Mouse (Mus musculus) limb, embryonic 11.5 days (tissue): ENCODE data around the gene Fbxo41. TPM values are rescaled to one million over a fixed set of nuclear protein-coding genes. Genes with fewer than 3 reads are reported as not detected.

Experiments used
- ATAC-seq: fragments of 200-750 bp; cut with Nextera tagmentation; 2 replicates; pipeline ENCODE4 v1.8.0; 2017; ENCODE audit warnings: low read depth; ENCODE audit not compliant: insufficient number of reproducible peaks, low FRiP score, low TSS enrichment
- DNase-seq: peaks from one replicate; pipeline ENCODE4 v3.0.0-alpha.2; 2015; ENCODE audit warnings: low spot score
- H3K27ac ChIP-seq: fragments of 300-500 bp; sonication (generic); replicated peaks from 2 replicates; pipeline ENCODE4 v1.5.1; 2014; ENCODE audit warnings: low read depth, mild to moderate bottlenecking, low read length
- H3K27me3 ChIP-seq: fragments of 300-500 bp; sonication (generic); 2 replicates; pipeline ENCODE4 v1.6.1; 2014; ENCODE audit warnings: mild to moderate bottlenecking, low read length, mixed read lengths; ENCODE audit not compliant: control insufficient read depth, insufficient read depth
- H3K36me3 ChIP-seq: fragments of 300-500 bp; sonication (generic); 2 replicates; pipeline ENCODE4 v1.6.1; 2014; ENCODE audit warnings: mild to moderate bottlenecking, low read length, moderate library complexity, mixed read lengths; ENCODE audit not compliant: control insufficient read depth, insufficient read depth
- H3K4me1 ChIP-seq: fragments of 300-500 bp; sonication (generic); 2 replicates; pipeline ENCODE4 v1.6.1; 2014; ENCODE audit warnings: low read length, mixed read lengths; ENCODE audit not compliant: control insufficient read depth, insufficient read depth
- H3K4me2 ChIP-seq: fragments of 300-500 bp; sonication (generic); 2 replicates; pipeline ENCODE4 v1.6.1; 2014; ENCODE audit warnings: low read depth, mild to moderate bottlenecking, moderate library complexity; ENCODE audit not compliant: severe bottlenecking
- H3K4me3 ChIP-seq: fragments of 300-500 bp; sonication (generic); 2 replicates; pipeline ENCODE4 v1.5.1; 2014; ENCODE audit warnings: low read depth, low read length
- H3K9ac ChIP-seq: fragments of 300-500 bp; sonication (generic); 2 replicates; pipeline ENCODE4 v1.6.1; 2014; ENCODE audit warnings: mild to moderate bottlenecking, low read length
- H3K9me3 ChIP-seq: fragments of 300-500 bp; sonication (generic); 2 replicates; pipeline ENCODE4 v1.6.1; 2016; ENCODE audit warnings: low read length; ENCODE audit not compliant: control insufficient read depth
- WGBS: fragments of 180-500 bp; shearing (Covaris S2); extraction: QIAGEN DNeasy Blood & Tissue Kit; methylation state at CpG from one replicate; pipeline ENCODE4 v1.1.7; 2014; 5-methylcytosine and 5-hydroxymethylcytosine counted together
- polyA plus RNA-seq: library from polyadenylated mRNA; unstranded; fragments of >200 nt; fragmentation: Nextera tagmentation; extraction: Ambion mirVana; gene quantifications from 2 replicates; pipeline ENCODE4 v1.2.1, GENCODE M21; 2014

The Fbxo41 gene
- polyA plus RNA-seq, 1 experiment from 2014 or later = 1.5 TPM

GRCm38 (mm10) chr6:85502103-85502910 lies 487 bp downstream of the Fbxo41 start:
- H3K9me3 ChIP-seq = no peaks in the 10 kb centered on the region
- H3K36me3 ChIP-seq = no peaks in the 10 kb centered on the region
- peak overlapping the region; percentile 88 for H3K4me2 ChIP-seq
- H3K9ac ChIP-seq = peak overlapping the region; percentile 75
- H3K4me1 ChIP-seq = peaks cover 19% of the 10 kb centered on the region
- H3K27me3 ChIP-seq = peaks cover 7% of the 10 kb centered on the region
- WGBS = 0% methylated on average over 18 of the region's 37 CpGs
- DNase-seq (peak; percentile 68), ATAC-seq (peak; percentile 78)
- peak overlapping the region; percentile 75 for H3K4me3 ChIP-seq
- H3K27ac ChIP-seq = peak overlapping the region; percentile 59; the same call in 1 of the 2 replicates

DNA sequence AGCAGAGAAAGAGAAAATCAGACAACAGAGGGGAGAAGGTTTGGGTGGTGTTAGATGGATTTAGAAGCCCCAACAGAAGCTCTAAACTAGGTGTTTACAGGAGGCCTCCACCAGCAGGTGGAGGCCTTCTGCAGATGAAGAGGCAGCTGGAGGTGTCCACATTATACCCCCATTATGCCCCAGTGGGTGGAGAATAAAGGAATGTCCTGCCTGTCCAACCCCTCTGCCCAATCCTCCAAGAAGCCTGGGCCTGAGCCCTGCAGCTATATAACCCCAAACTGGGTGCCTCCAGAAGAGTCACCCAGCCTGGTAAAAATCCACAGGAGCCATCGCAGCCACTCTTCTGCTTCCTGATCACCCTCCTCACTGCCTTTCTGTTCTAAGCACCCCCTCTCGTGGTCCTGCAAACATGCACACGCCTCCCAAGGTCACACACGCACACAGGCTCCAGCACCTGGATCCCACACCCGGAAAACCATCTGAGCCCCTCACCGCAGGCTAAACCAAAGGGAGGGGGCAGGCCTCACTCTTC lies 1.2 kb downstream of the Fbxo41 start:
- Histone ChIP-seq H3K9ac (0 out of 2 replicates have a peak overlapping the region, but pooled peaks have one; percentile 22), H3K4me3 (peak overlapping the region; percentile 75), H3K27ac (no peak overlapping the region), H3K27me3 (peaks cover 7% of the 10 kb centered on the region), H3K4me2 (peak overlapping the region; percentile 88), H3K4me1 (peaks cover 19% of the 10 kb centered on the region), H3K36me3 (no peaks in the 10 kb centered on the region), H3K9me3 (no peaks in the 10 kb centered on the region)
- DNase-seq (no peak), ATAC-seq (no peak)
- 12% methylated on average over 6 of the region's 6 CpGs for WGBS

DNA sequence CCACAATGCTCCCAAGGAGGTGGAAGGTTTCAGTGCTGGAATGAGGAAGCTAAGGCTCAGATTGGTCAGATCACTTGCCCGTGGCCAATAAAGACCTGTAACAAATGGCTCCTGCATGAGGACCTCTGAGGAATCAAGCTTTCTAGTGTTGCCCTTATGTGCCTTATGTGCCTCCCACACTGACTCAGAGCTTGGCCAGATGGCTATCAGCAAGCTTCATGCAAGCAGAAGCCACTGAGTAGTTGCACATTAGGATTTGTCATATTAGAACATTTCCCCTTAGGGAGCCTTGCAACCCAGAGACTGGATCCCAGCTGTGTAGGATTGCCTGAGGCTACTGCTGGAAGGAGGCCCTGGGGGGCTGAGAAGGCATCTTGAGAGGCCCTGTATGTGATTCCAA lies 2.4 kb downstream of the Fbxo41 start:
- H3K9me3 ChIP-seq = no peaks in the 10 kb centered on the region
- no peak for DNase-seq
- peaks cover 7% of the 10 kb centered on the region for H3K27me3 ChIP-seq
- no peak for ATAC-seq
- H3K4me2 ChIP-seq = no peak overlapping the region
- no peak overlapping the region for H3K4me3 ChIP-seq
- H3K9ac ChIP-seq = no peak overlapping the region
- peaks cover 19% of the 10 kb centered on the region for H3K4me1 ChIP-seq
- 63% methylated on average over 1 of the region's 1 CpGs for WGBS
- no peak overlapping the region for H3K27ac ChIP-seq
- H3K36me3 ChIP-seq = no peaks in the 10 kb centered on the region

DNA sequence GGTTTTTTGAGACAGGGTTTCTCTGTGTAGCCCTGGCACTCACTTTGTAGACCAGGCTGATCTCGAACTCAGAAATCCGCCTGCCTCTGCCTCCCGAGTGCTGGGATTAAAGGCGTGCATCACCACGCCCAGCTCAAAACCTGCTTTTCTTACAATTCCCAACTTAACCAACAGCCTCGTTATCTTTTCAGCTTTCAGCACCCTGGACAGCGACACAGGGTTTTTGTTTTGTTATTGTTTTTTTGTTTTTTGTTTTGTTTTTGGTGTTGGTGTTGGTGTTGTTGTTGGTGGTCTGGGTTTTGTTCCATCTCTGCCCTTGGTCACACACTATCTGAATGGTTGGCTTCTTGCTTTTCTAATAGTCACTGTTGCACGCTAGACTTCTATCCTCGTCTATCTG lies 4.6 kb downstream of the Fbxo41 start:
- no peak overlapping the region for H3K4me2 ChIP-seq
- H3K27ac ChIP-seq = no peak overlapping the region
- peak; percentile 74 for DNase-seq
- no peak overlapping the region for H3K9ac ChIP-seq
- 66% methylated on average over 9 of the region's 9 CpGs for WGBS
- H3K9me3 ChIP-seq = no peaks in the 10 kb centered on the region
- peaks cover 3% of the 10 kb centered on the region; the same call in 1 of the 2 replicates for H3K27me3 ChIP-seq
- H3K4me1 ChIP-seq = peaks cover 12% of the 10 kb centered on the region
- no peak overlapping the region for H3K4me3 ChIP-seq
- no peak for ATAC-seq
- no peaks in the 10 kb centered on the region for H3K36me3 ChIP-seq

DNA sequence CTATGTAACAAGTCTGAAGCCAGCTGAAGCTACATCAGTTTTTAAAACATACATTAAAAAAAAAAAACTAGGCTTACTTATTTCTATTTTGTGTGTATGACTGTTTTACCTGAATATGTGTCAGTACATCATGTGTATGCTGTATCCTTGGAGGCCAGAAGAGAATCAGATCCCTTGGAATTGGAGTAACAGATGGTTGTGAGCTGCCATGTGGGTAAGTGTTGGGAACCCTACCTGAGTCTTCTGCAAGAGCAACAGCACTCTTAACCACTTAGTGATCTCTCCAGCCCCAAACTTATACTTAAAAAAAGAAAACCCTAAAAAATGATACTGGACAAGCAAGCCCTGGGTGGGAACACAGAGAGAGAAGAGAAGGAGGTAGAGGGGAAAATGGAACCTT lies 5.8 kb downstream of the Fbxo41 start:
- ATAC-seq (no peak), DNase-seq (no peak)
- no peaks in the 10 kb centered on the region for H3K9me3 ChIP-seq
- H3K4me2 ChIP-seq = no peak overlapping the region
- H3K27me3 ChIP-seq = no peaks in the 10 kb centered on the region; the same call in 1 of the 2 replicates
- H3K36me3 ChIP-seq = no peaks in the 10 kb centered on the region
- H3K4me3 ChIP-seq = no peak overlapping the region
- H3K9ac ChIP-seq = no peak overlapping the region
- H3K4me1 ChIP-seq = peaks cover 6% of the 10 kb centered on the region
- H3K27ac ChIP-seq = no peak overlapping the region

- Histone ChIP-seq H3K36me3 (no peaks in the 10 kb centered on the region), H3K9me3 (no peaks in the 10 kb centered on the region), H3K4me2 (no peak overlapping the region), H3K27me3 (no peaks in the 10 kb centered on the region), H3K9ac (no peak overlapping the region), H3K4me3 (no peak overlapping the region), H3K4me1 (peaks cover 26% of the 10 kb centered on the region), H3K27ac (no peak overlapping the region)
- DNase-seq (peak; percentile 83), ATAC-seq (peak; percentile 83)
- WGBS = 20% methylated on average over 3 of the region's 3 CpGs
Observed at GRCm38 (mm10) chr6:85491606-85492005, 11.2 kb downstream of the Fbxo41 start.

- Histone ChIP-seq H3K27ac (no peak overlapping the region), H3K4me1 (peaks cover 26% of the 10 kb centered on the region)
- 81% methylated on average over 4 of the region's 4 CpGs for WGBS
Observed at GRCm38 (mm10) chr6:85490252-85490651, 12.5 kb downstream of the Fbxo41 start.

GRCm38 (mm10) chr6:85489717-85490116 lies 13.1 kb downstream of the Fbxo41 start:
- Histone ChIP-seq H3K4me2 (no peak overlapping the region), H3K9me3 (no peaks in the 10 kb centered on the region), H3K4me3 (no peak overlapping the region), H3K36me3 (no peaks in the 10 kb centered on the region), H3K9ac (no peak overlapping the region), H3K4me1 (peaks cover 26% of the 10 kb centered on the region), H3K27me3 (peaks cover 9% of the 10 kb centered on the region), H3K27ac (no peak overlapping the region)
- no peak for DNase-seq
- 82% methylated on average over 3 of the region's 3 CpGs for WGBS
- ATAC-seq = no peak

More at GRCm38 (mm10) chr6:85490252-85490651, 12.5 kb downstream of the Fbxo41 start:
- DNase-seq = no peak
- no peaks in the 10 kb centered on the region for H3K9me3 ChIP-seq
- H3K36me3 ChIP-seq = no peaks in the 10 kb centered on the region
- H3K4me3 ChIP-seq = no peak overlapping the region
- no peak overlapping the region for H3K9ac ChIP-seq
- no peak overlapping the region for H3K4me2 ChIP-seq
- ATAC-seq = no peak
- peaks cover 5% of the 10 kb centered on the region; the same call in 1 of the 2 replicates for H3K27me3 ChIP-seq
